ENCODE assay signal across 8 mouse cellular contexts in genomic region chr15:93001346-93002001, GRCm38 (mm10).
A peak's percentile ranks its signal among the peaks of the same experiment; 100 is the strongest.
DNase-seq lines count a peak whose midpoint lies in the region; ATAC-seq and TF ChIP-seq lines count a peak whose summit lies in the region.

No protein-coding gene starts in this region.

- no peak for DNase-seq in gastrocnemius, adult 2 months
- DNase-seq in gastrocnemius, postnatal 10 days, result no peak
- peak; percentile 12 for DNase-seq in adrenal gland, postnatal 25 days
- DNase-seq in heart, adult 18-20 months, result peak; percentile 10 to 39
- peak; percentile 43 for DNase-seq in kidney, postnatal 0 days (ENCODE audit: low spot score)
- DNase-seq in cerebellum, postnatal 14 days, result no peak
- no peak for DNase-seq in urinary bladder, postnatal 14 days (ENCODE audit: low spot score)

- peak overlapping the region; percentile 57 for H3K4me3 ChIP-seq in gastrocnemius, adult 2 months
- peak overlapping the region; percentile 24 for H3K4me3 ChIP-seq in kidney, postnatal 0 days (replicated peaks; ENCODE audit: low read depth, low read length)
- H3K4me3 ChIP-seq in midbrain, embryonic 15.5 days, result peak overlapping the region; percentile 12

- 3% methylated on average over 11 of the region's 11 CpGs for WGBS in kidney, postnatal 0 days
- WGBS in midbrain, embryonic 15.5 days, result 7% methylated on average over 11 of the region's 11 CpGs

- H3K27ac ChIP-seq in gastrocnemius, adult 2 months, result no peak overlapping the region
- no peak overlapping the region for H3K27ac ChIP-seq in kidney, postnatal 0 days
- peak overlapping the region; percentile 55 for H3K27ac ChIP-seq in midbrain, embryonic 15.5 days

- H3K9me3 ChIP-seq in kidney, postnatal 0 days (replicated peaks; ENCODE audit: low read length), result no peaks in the 10 kb centered on the region
- H3K9me3 ChIP-seq in midbrain, embryonic 15.5 days, result no peaks in the 10 kb centered on the region

- no peak for ATAC-seq in kidney, postnatal 0 days (replicated peaks; ENCODE audit: low FRiP score, low read depth)
- ATAC-seq in midbrain, embryonic 15.5 days (replicated peaks), result 0 out of 2 replicates have a peak, but pooled peaks have one; percentile 37

- TF ChIP-seq CTCF in gastrocnemius, adult 2 months (IDR thresholded peaks at IDR 0.05), result no peak
- TF ChIP-seq CTCF in kidney, postnatal 0 days (IDR thresholded peaks at IDR 0.05; ENCODE audit: low read depth), result no peak

- H3K36me3 ChIP-seq in kidney, postnatal 0 days (ENCODE audit: insufficient read depth, low read length), result no peaks in the 10 kb centered on the region
- H3K36me3 ChIP-seq in midbrain, embryonic 15.5 days (replicated peaks), result no peaks in the 10 kb centered on the region

- H3K27me3 ChIP-seq in kidney, postnatal 0 days (ENCODE audit: insufficient read depth, low read length), result no peaks in the 10 kb centered on the region
- H3K27me3 ChIP-seq in midbrain, embryonic 15.5 days (replicated peaks), result no peaks in the 10 kb centered on the region

- intact Hi-C loops in gastrocnemius, adult 2 months (cut with DNase I), result no loop called here

- H3K9ac ChIP-seq in kidney, postnatal 0 days (ENCODE audit: low read depth, low read length), result peak overlapping the region; percentile 37; the same call in 1 of the 2 replicates
- H3K9ac ChIP-seq in midbrain, embryonic 15.5 days, result no peak overlapping the region

- 0 out of 2 replicates have a peak, but pooled peaks cover 6% of the 10 kb centered on the region for H3K4me1 ChIP-seq in kidney, postnatal 0 days (replicated peaks; ENCODE audit: insufficient read depth, low read length)
- peaks cover 13% of the 10 kb centered on the region for H3K4me1 ChIP-seq in midbrain, embryonic 15.5 days

- peak overlapping the region; percentile 58 for H3K4me2 ChIP-seq in kidney, postnatal 0 days (ENCODE audit: low read length)
- H3K4me2 ChIP-seq in midbrain, embryonic 15.5 days, result peak overlapping the region; percentile 39

Comparison
In these comparisons a context has a peak if more than half of its experiments do, and no peak if none do; other contexts are left out.
1. DNase-seq: peak in adrenal gland, postnatal 25 days (single experiment), heart, adult 18-20 months (2 of 2) and kidney, postnatal 0 days (single experiment); none in gastrocnemius, adult 2 months (single experiment), gastrocnemius, postnatal 10 days (single experiment), cerebellum, postnatal 14 days (0 of 2) and urinary bladder, postnatal 14 days (single experiment).
2. Peak in every context shown above with its lines, with median percentiles within 50 percentile points of each other: H3K4me3 ChIP-seq.